In genomic region chr17:7221310-7221709, GRCm38 (mm10) we compare ENCODE assay signal across 21 mouse cellular contexts.
"Had no signal": no experiment of that assay in that cellular context is flagged by ENCODE, and none has a peak within 500 bp of the region (broad histone marks: within the 10 kb centered on the region; RNA-seq: fewer than 3 reads in every experiment).

No protein-coding gene starts in this region.

- H3K27me3 ChIP-seq: kidney, embryonic 15.5 days; limb, embryonic 12.5 days; liver, embryonic 12.5 days; liver, embryonic 15.5 days; lung, embryonic 15.5 days; megakaryocyte, embryonic 14.5 days; neural tube, embryonic 12.5 days; neural tube, embryonic 15.5 days had no signal

- H3K9me3 ChIP-seq: kidney, embryonic 15.5 days; limb, embryonic 12.5 days; liver, embryonic 12.5 days; liver, embryonic 15.5 days; lung, embryonic 15.5 days; megakaryocyte, embryonic 14.5 days; neural tube, embryonic 12.5 days; neural tube, embryonic 15.5 days had no signal

- H3K9ac ChIP-seq: kidney, embryonic 15.5 days; limb, embryonic 12.5 days; liver, embryonic 12.5 days; liver, embryonic 15.5 days; lung, embryonic 15.5 days; neural tube, embryonic 12.5 days; neural tube, embryonic 15.5 days had no signal

- H3K36me3 ChIP-seq: kidney, embryonic 15.5 days; limb, embryonic 12.5 days; liver, embryonic 12.5 days; liver, embryonic 15.5 days; lung, embryonic 15.5 days; neural tube, embryonic 12.5 days; neural tube, embryonic 15.5 days had no signal

- H3K4me2 ChIP-seq: kidney, embryonic 15.5 days; limb, embryonic 12.5 days; liver, embryonic 12.5 days; liver, embryonic 15.5 days; lung, embryonic 15.5 days; midbrain, embryonic 11.5 days; neural tube, embryonic 12.5 days; neural tube, embryonic 15.5 days had no signal

- H3K4me1 ChIP-seq: liver, embryonic 15.5 days; megakaryocyte, embryonic 14.5 days had no signal

- DNase-seq: kidney, postnatal 10 days; kidney, postnatal 36 days; layer of hippocampus, postnatal 36 days; liver; lung, adult 18-20 months; lung, postnatal 10 days; lung, postnatal 36 days; midbrain, embryonic 14.5 days; right cerebral cortex, adult 18-20 months; thymus, adult 18-20 months; thymus, postnatal 36 days had no signal

- ATAC-seq: liver, embryonic 12.5 days had no signal

- H3K4me3 ChIP-seq: kidney, embryonic 15.5 days; left cerebral cortex, adult 2 months; limb, embryonic 12.5 days; liver, embryonic 12.5 days; liver, embryonic 15.5 days; lung, embryonic 15.5 days; megakaryocyte, embryonic 14.5 days; neural tube, embryonic 12.5 days; neural tube, embryonic 15.5 days had no signal

- H3K27ac ChIP-seq: kidney, embryonic 15.5 days; left cerebral cortex, adult 2 months; limb, embryonic 12.5 days; liver, embryonic 12.5 days; liver, embryonic 15.5 days; lung, embryonic 15.5 days; neural tube, embryonic 12.5 days; neural tube, embryonic 15.5 days had no signal
